Mouse (Mus musculus): ENCODE results near the gene Tcirg1. TPM values are rescaled to one million over a fixed set of nuclear protein-coding genes. Genes with fewer than 3 reads are reported as not detected.
A peak's percentile ranks its signal among the peaks of the same experiment; 100 is the strongest.

Tcirg1 gene
- total and polyA plus RNA-seq, 3 experiments = 7.4 to 50.5 (median 12.4) TPM

GRCm38 (mm10) chr19:3893545-3894116 is 13.3 kb downstream of the Tcirg1 start:
- 66% methylated on average over 4 of the region's 4 CpGs for WGBS
- no peak overlapping the region for H3K27ac ChIP-seq
- intact Hi-C loops (cut with DNase I) = no loop called here
- H3K36me3 ChIP-seq (ENCODE audit: control insufficient read depth, insufficient read depth, low read length) = no peaks in the 10 kb centered on the region
- H3K79me2 ChIP-seq (replicated peaks; ENCODE audit: control insufficient read depth, insufficient read depth, low read length) = no peaks in the 10 kb centered on the region
- no peak for DNase-seq
- H3K27me3 ChIP-seq (ENCODE audit: control insufficient read depth, insufficient read depth, low read length) = no peaks in the 10 kb centered on the region
- no peak overlapping the region for H3K9ac ChIP-seq (ENCODE audit: low read depth, low read length)
- TF ChIP-seq CTCF (IDR thresholded peaks at IDR 0.05) (no peak), POLR2A (IDR thresholded peaks at IDR 0.05; ENCODE audit: insufficient read depth, low read depth, low read length) (no peak), EP300 (IDR thresholded peaks at IDR 0.05; ENCODE audit: insufficient read depth, low read depth, low read length) (no peak)
- H3K4me1 ChIP-seq (ENCODE audit: control insufficient read depth, insufficient read depth, low read length) = 0 out of 2 replicates have a peak, but pooled peaks cover 1% of the 10 kb centered on the region
- no peak overlapping the region for H3K4me3 ChIP-seq

DNA sequence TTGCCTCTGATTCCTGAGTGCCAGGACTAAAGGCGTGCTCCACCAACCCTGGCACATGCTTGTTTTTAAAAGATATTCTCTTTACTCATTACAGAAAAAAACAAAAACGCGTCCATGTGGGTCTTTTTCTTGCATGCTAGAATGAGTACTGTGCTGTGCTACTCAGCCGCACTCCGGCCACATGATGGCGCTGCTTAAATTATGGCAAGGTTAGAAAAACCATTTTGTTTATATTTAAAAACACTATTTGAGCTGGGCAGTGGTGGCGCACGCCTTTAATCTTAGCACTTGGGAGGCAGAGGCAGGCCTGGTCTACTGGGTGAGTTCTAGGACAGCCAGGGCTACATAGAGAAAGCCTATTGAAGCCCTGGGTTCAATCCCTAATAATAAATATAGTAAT is 16.8 kb downstream of the Tcirg1 start:
- DNase-seq = peak in 1 of 2 experiments; percentile 33
- H3K4me1 ChIP-seq (ENCODE audit: control insufficient read depth, insufficient read depth, low read length) = 0 out of 2 replicates have a peak, but pooled peaks cover 1% of the 10 kb centered on the region
- no peak overlapping the region for H3K4me3 ChIP-seq
- no peak overlapping the region for H3K9ac ChIP-seq (ENCODE audit: low read depth, low read length)
- H3K36me3 ChIP-seq (ENCODE audit: control insufficient read depth, insufficient read depth, low read length) = no peaks in the 10 kb centered on the region
- no peak overlapping the region for H3K27ac ChIP-seq
- no peaks in the 10 kb centered on the region for H3K79me2 ChIP-seq (replicated peaks; ENCODE audit: control insufficient read depth, insufficient read depth, low read length)
- WGBS = 81% methylated on average over 8 of the region's 8 CpGs
- TF ChIP-seq EP300 (IDR thresholded peaks at IDR 0.05; ENCODE audit: insufficient read depth, low read depth, low read length) (no peak), CTCF (IDR thresholded peaks at IDR 0.05) (peak; percentile 55), POLR2A (IDR thresholded peaks at IDR 0.05; ENCODE audit: insufficient read depth, low read depth, low read length) (no peak)
- H3K27me3 ChIP-seq (ENCODE audit: control insufficient read depth, insufficient read depth, low read length) = no peaks in the 10 kb centered on the region
- intact Hi-C loops (cut with DNase I) = no loop called here

- 0 out of 2 replicates have a peak, but pooled peaks cover 1% of the 10 kb centered on the region for H3K4me1 ChIP-seq (ENCODE audit: control insufficient read depth, insufficient read depth, low read length)
- H3K4me3 ChIP-seq = no peak overlapping the region
- TF ChIP-seq POLR2A (IDR thresholded peaks at IDR 0.05; ENCODE audit: insufficient read depth, low read depth, low read length) = no peak
- no peak for TF ChIP-seq EP300 (IDR thresholded peaks at IDR 0.05; ENCODE audit: insufficient read depth, low read depth, low read length)
- no peak for TF ChIP-seq CTCF (IDR thresholded peaks at IDR 0.05)
- no peaks in the 10 kb centered on the region for H3K27me3 ChIP-seq (ENCODE audit: control insufficient read depth, insufficient read depth, low read length)
- no peak overlapping the region for H3K27ac ChIP-seq
- H3K36me3 ChIP-seq (ENCODE audit: control insufficient read depth, insufficient read depth, low read length) = no peaks in the 10 kb centered on the region
- intact Hi-C loops (cut with DNase I) = no loop called here
- no peaks in the 10 kb centered on the region for H3K79me2 ChIP-seq (replicated peaks; ENCODE audit: control insufficient read depth, insufficient read depth, low read length)
- WGBS = 93% methylated on average over 5 of the region's 5 CpGs
- no peak for DNase-seq
- no peak overlapping the region for H3K9ac ChIP-seq (ENCODE audit: low read depth, low read length)
These were observed 17.8 kb downstream of the Tcirg1 start for GRCm38 (mm10) chr19:3889096-3889495.

- no peak overlapping the region for H3K27ac ChIP-seq
- TF ChIP-seq CTCF (IDR thresholded peaks at IDR 0.05) = no peak
- TF ChIP-seq EP300 (IDR thresholded peaks at IDR 0.05; ENCODE audit: insufficient read depth, low read depth, low read length) = no peak
- no peak for TF ChIP-seq POLR2A (IDR thresholded peaks at IDR 0.05; ENCODE audit: insufficient read depth, low read depth, low read length)
- H3K36me3 ChIP-seq (ENCODE audit: control insufficient read depth, insufficient read depth, low read length) = no peaks in the 10 kb centered on the region
- no peak for DNase-seq
- H3K9ac ChIP-seq (ENCODE audit: low read depth, low read length) = no peak overlapping the region
- 33% methylated on average over 6 of the region's 6 CpGs for WGBS
- intact Hi-C loops (cut with DNase I) = no loop called here
- no peak overlapping the region for H3K4me3 ChIP-seq
- H3K27me3 ChIP-seq (ENCODE audit: control insufficient read depth, insufficient read depth, low read length) = no peaks in the 10 kb centered on the region
- no peaks in the 10 kb centered on the region for H3K4me1 ChIP-seq (ENCODE audit: control insufficient read depth, insufficient read depth, low read length)
- H3K79me2 ChIP-seq (replicated peaks; ENCODE audit: control insufficient read depth, insufficient read depth, low read length) = no peaks in the 10 kb centered on the region
These were observed 22.5 kb downstream of the Tcirg1 start for GRCm38 (mm10) chr19:3884325-3884990.

DNA sequence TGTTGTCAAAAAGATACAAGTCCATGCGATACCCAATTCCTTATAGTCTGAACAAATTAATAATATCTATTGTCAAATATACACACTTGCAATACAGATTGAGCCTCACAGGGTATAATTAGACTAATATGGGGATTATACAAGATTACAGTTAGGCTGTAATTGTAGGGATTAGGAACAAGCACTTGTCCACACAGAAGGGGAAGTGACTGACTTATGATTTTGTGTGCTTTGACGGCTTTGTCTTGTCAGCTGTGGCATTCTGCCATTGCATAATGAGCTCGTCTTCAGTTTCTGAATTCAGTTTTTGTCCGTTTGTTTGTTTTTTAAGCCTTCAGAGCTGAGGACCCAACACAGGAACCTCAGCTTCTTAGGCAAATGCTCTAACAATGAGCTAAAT is 24.7 kb downstream of the Tcirg1 start:
- WGBS = 73% methylated on average over 4 of the region's 4 CpGs
- intact Hi-C loops (cut with DNase I) = no loop called here
- Histone ChIP-seq H3K4me1 (ENCODE audit: control insufficient read depth, insufficient read depth, low read length) (no peaks in the 10 kb centered on the region), H3K9ac (ENCODE audit: low read depth, low read length) (no peak overlapping the region), H3K27me3 (ENCODE audit: control insufficient read depth, insufficient read depth, low read length) (no peaks in the 10 kb centered on the region), H3K79me2 (replicated peaks; ENCODE audit: control insufficient read depth, insufficient read depth, low read length) (no peaks in the 10 kb centered on the region), H3K27ac (no peak overlapping the region), H3K4me3 (no peak overlapping the region), H3K36me3 (ENCODE audit: control insufficient read depth, insufficient read depth, low read length) (no peaks in the 10 kb centered on the region)
- no peak for TF ChIP-seq CTCF (IDR thresholded peaks at IDR 0.05)
- no peak for TF ChIP-seq POLR2A (IDR thresholded peaks at IDR 0.05; ENCODE audit: insufficient read depth, low read depth, low read length)
- TF ChIP-seq EP300 (IDR thresholded peaks at IDR 0.05; ENCODE audit: insufficient read depth, low read depth, low read length) = no peak
- DNase-seq = no peak
